Mouse (Mus musculus) 3134 (cell line): ENCODE results near the gene Glt1d1.

Experiments used
- DNase-seq: peaks from one replicate; pipeline ENCODE4 v3.0.0-alpha.2; 2011; ENCODE audit warnings: low spot score; ENCODE audit not compliant: insufficient read length; ENCODE audit errors: extremely low read depth

The Glt1d1 gene

DNA sequence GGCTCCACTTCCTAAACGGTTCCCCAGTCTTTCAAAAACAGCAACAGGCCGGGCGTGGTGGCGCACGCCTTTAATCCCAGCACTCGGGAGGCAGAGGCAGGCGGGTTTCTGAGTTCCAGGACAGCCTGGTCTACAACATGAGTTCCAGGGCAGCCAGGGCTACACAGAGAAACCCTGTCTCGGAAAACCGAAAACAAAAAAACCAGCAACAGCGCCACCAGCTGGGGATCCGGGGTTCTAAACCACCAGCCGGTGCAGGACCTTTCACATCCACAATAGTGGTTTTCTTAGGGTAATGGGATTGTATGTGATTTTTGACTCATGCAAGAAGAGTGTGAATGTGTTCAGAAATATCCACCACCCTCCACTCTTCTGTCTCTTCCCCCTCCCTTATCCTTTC is 4.8 kb upstream of the Glt1d1 start:
- DNase-seq = no peak

DNA sequence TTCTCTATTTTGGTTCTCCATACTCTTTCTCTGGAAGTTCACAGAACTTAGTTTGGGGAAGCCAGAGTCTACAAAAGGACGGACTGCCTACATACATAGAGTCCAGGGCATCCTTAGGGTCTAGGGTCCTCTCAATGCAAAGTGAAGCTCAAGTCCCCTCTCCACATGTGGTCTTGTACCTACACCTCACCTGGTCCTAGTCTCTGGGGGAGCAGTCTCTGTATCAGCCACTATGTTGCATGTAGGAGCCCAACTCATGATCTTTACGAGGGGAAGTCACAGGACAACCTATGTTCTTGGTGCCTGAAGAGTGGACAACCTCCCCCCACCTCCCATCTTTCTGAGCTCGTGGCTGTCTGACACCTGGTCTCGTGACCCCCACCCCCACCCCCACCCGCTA is 391 bp upstream of the Glt1d1 start:
- no peak for DNase-seq

DNA sequence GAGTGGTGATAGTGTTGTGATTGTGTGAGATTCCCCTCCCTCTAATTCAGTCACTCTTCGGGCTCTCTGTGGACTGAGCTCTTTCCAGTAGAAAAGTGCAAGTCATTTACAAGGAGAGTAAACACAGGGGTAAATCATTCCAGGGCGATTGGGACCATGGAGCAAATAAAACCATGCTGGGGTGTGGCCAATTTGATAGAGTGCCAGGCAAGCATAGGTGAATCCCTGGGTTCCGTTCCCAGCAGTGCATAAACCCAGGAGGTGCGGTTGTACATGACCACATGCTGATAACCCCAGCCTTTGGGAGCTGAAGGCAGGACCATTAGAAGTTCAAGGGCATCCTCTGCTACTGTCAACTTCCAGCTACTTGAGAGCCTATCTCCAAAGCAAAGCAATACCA is 1.1 kb downstream of the Glt1d1 start:
- no peak for DNase-seq

GRCm38 (mm10) chr5:127633666-127634065 is 1.6 kb downstream of the Glt1d1 start:
- no peak for DNase-seq

GRCm38 (mm10) chr5:127637622-127638021 is 5.6 kb downstream of the Glt1d1 start:
- DNase-seq = no peak

- no peak for DNase-seq
These were observed 6.1 kb downstream of the Glt1d1 start for GRCm38 (mm10) chr5:127638177-127638576.

- no peak for DNase-seq
These were observed 7.1 kb downstream of the Glt1d1 start for GRCm38 (mm10) chr5:127639067-127639605.

DNA sequence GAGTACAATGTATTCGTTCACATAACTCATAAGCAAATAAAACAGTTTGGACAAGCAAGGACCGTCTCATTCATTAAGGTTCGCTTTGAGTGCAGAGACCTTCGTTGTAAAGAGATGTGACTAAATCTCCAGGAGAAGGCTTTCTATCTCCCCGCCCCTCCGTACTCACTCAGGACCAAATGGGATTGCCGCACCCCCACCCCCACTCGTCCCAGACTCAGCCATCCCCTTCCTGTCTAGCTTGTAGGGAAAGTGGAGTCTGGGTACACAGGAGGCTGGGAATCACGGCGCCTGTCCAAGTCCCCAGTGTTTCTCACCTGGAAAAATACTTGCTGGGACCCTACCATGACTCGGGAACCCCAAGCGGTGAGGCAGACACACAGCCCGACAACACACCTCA is 7.6 kb downstream of the Glt1d1 start:
- DNase-seq = no peak

DNA sequence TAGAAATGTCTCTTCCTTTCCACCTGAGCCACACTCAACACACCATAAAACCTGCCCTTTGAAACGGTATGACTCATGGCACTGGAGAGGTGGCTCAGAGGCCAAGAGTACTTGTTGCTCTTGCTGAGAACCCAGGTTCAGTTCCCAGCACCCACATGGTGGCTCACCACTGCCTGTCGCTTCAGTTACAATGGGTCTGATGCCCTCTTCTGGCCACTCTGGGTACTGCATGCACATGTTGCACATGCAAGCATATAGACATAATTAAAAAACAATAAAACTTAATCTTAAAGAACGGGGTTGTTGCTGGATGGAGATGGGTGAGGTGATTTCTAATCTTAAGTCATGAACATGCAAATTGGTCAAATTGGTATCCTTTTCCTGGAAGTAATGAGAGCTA is 8.3 kb downstream of the Glt1d1 start:
- no peak for DNase-seq

- no peak for DNase-seq
These were observed 9.3 kb downstream of the Glt1d1 start for GRCm38 (mm10) chr5:127641185-127641958.

GRCm38 (mm10) chr5:127648046-127648445 is 16.0 kb downstream of the Glt1d1 start:
- DNase-seq = no peak

DNA sequence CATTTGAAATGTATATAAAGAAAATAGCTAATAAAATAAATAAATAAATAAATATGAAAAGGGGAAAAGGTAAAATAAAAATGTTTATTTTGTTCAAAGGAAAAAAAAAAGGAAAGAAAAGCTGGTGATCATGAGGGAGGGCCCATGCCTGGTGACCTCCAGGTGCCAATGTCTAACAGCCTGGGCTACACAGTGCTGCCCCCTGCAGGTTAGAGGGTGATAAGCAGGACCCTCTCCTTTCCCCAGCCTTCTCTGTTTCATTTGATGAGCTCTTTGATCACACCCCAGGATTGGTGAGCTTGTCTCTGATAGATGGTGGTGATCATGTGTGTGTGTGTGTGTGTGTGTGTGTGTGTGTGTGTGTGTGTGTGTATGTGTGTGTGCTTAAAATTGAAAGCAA is 17.0 kb downstream of the Glt1d1 start:
- no peak for DNase-seq

DNA sequence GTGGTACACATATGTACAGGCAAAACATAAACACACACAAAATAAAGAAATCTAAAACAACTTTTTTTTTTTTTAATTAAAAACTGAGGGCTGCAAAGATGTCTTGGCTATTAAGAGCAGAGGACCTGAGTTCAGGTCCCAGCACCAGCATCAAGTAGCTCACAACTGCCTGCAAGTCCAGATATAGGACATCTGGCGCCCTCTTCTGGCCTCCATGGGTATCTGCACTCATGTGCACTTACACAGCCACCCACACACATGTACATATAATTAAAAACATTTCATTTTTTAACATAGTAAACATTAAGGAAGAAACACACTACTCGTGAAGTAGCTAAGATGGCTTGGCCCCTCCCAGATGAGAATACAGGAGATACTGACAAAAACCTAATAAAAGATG is 26.2 kb downstream of the Glt1d1 start:
- no peak for DNase-seq

- DNase-seq = no peak
These were observed 27.2 kb downstream of the Glt1d1 start for GRCm38 (mm10) chr5:127659312-127659711.

DNA sequence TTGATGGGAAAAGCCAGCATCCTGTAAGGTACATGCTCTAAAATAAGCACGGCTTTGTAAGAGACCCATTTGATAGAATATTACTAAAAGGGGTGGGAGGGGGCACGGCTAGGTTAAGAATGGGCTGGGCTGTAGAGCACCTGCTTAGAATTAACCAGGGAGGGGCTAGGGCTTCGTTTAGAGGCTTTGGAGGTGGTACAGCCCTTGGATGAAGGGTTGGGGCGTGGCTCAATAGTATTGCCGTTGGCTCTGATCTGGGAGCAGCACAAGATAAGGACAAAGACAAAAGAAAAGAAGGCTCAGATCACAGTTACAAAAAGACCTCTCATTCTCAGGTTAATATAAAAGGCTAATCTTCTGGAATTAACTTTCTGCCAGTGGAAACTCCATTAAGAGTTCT is 28.2 kb downstream of the Glt1d1 start:
- DNase-seq = no peak

DNA sequence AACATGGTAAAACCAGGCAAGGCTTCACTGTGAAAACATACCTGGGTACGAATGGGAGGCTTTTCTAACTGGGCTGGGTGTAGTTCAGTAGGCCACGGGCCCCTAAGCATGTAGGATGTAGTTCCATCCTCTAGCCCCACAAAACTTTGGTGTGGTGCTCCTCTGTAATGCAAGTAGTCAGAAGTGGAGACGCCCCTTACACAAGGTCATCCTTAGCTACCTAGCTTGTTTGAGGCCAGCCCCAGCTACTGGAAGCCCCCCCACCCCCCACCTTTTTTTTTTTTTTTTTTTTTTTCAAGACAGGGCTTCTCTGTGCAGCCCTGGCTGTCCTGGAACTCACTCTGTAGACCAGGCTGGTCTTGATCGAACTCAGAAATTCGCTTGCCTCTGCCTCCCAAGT is 28.9 kb downstream of the Glt1d1 start:
- DNase-seq = no peak

DNA sequence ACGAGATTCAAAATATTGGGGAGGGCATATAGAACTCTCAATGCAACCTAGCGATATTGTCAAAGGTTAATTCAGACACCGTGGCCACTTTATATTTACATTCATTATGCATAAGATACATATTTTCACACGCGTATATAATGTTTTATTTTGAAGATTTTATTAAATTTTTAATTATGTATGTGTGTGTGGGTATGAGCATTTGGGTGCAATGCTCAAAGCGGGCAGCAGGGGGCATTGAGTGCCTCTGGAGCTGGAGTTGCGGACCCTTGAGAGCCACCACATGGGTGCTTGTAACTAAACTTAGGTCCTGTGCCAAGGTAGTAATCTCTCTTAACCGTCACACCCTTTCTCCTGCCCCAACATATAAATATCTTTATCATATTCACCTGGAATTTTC is 41.9 kb downstream of the Glt1d1 start:
- DNase-seq = no peak

DNA sequence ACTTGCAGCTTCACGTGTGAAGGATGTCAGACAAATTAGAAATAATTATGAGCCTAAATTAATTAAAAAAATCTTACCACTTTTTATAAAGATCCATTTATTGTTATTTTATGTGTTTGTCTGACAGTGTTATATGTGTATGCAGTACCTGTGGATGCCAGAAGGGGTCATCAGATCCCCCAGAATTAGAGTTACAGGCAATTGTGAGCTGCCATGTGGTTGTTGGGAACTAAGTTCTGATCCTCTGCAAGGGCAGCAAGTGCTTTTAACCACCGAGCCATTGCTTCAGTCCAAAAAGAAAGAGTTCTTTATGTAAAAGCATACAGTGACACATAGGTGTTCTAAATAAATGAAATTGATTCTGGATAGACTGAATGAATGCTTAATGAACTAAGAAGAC is 45.5 kb downstream of the Glt1d1 start:
- DNase-seq = no peak

DNA sequence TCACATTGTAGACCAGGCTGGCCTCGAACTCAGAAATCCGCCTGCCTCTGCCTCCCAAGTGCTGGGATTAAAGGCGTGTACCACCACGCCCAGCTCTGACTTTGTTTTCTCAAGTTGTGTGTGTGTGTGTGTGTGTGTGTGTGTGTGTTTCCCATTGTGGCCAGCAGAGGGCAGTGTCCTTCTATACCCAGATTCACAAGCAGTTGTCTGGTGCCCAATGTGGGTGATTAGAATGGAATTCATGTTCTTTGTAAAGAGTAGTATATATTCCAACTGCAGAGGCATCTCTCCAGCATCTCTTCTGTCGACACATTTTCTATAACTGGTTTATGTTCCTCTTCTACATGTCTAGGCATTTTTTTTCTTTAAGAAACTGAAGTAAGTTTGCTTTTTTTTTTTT is 46.4 kb downstream of the Glt1d1 start:
- no peak for DNase-seq

- no peak for DNase-seq
These were observed 56.6 kb downstream of the Glt1d1 start for GRCm38 (mm10) chr5:127688568-127689170.

GRCm38 (mm10) chr5:127691085-127691484 is 59.0 kb downstream of the Glt1d1 start:
- no peak for DNase-seq

DNA sequence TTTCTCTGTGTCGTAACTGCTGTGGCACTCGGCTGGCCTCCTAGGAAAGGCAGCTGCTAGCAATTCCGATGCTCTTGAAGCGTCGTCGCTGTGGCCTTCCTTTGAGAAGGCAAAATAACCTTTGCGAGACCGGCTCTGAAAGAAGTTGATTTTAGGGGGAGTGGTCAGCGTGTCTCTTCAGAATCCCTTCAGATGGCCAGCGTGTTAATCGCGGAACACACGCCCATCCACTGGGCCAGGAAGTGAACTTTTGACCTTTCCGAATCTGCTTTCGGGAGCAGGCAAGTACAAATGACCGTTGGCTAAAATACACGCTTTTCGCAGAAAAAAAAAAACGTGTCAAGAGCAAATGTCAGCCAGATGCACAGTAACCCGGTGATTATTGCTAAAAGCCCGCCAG is 59.5 kb downstream of the Glt1d1 start:
- DNase-seq = no peak
